Mouse (Mus musculus) ES-Bruce4 (cell line): ENCODE measurements around the gene Paxx. TPM values are rescaled to one million over a fixed set of nuclear protein-coding genes. Genes with fewer than 3 reads are reported as not detected.

ENCODE experiments used
- H3K27ac ChIP-seq: 2 replicates; pipeline ENCODE4 v1.5.1; 2012; ENCODE audit warnings: low read length, inconsistent platforms; ENCODE audit not compliant: insufficient read depth
- H3K27me3 ChIP-seq: 2 replicates; pipeline ENCODE4 v1.6.1; 2012; ENCODE audit warnings: mild to moderate bottlenecking, low read length, inconsistent platforms; ENCODE audit not compliant: control insufficient read depth, poor library complexity, insufficient read depth, severe bottlenecking
- H3K36me3 ChIP-seq: 2 replicates; pipeline ENCODE4 v1.6.1; 2012; ENCODE audit warnings: inconsistent platforms, mild to moderate bottlenecking, low read length, moderate library complexity; ENCODE audit not compliant: control insufficient read depth, poor library complexity, insufficient read depth, severe bottlenecking
- H3K4me1 ChIP-seq: one replicate; pipeline ENCODE4 v1.8.1; 2011; ENCODE audit warnings: low read length; ENCODE audit not compliant: control insufficient read depth, insufficient read depth
- H3K4me3 ChIP-seq: 2 replicates; pipeline ENCODE4 v1.5.1; 2011; ENCODE audit warnings: low read depth, mild to moderate bottlenecking, low read length
- H3K9ac ChIP-seq: 2 replicates; pipeline ENCODE4 v1.6.1; 2012; ENCODE audit warnings: low read depth, mild to moderate bottlenecking, inconsistent platforms; ENCODE audit not compliant: poor library complexity, severe bottlenecking
- H3K9me3 ChIP-seq: replicated peaks from 2 replicates; pipeline ENCODE4 v1.6.1; 2012; ENCODE audit warnings: mild to moderate bottlenecking, low read length, inconsistent platforms; ENCODE audit not compliant: control insufficient read depth, poor library complexity, insufficient read depth, severe bottlenecking
- CTCF ChIP-seq: IDR thresholded peaks from one replicate; pipeline ENCODE4 v1.8.1; 2011; ENCODE audit warnings: low read depth, low read length
- EP300 ChIP-seq: IDR thresholded peaks from 2 replicates; pipeline ENCODE4 v1.6.1; 2011; ENCODE audit warnings: low read depth, low read length; ENCODE audit not compliant: insufficient read depth
- POLR2A ChIP-seq: IDR thresholded peaks from one replicate; pipeline ENCODE4 v1.8.1; 2011; ENCODE audit warnings: low read length; ENCODE audit not compliant: insufficient read depth
- polyA plus RNA-seq: library from polyadenylated mRNA; stranded (reverse); fragments of >200 nt; gene quantifications from 2 replicates; pipeline ENCODE4 v1.2.4, GENCODE M21; 2011; ENCODE audit warnings: low read depth; ENCODE audit not compliant: missing spikeins, insufficient read depth, insufficient read length

The Paxx gene
- polyA plus RNA-seq, 1 experiment, result 3.7 TPM

GRCm38 (mm10) chr2:25431308-25431855, 29.5 kb downstream of the Paxx start:
- no peak for TF ChIP-seq CTCF
- Histone ChIP-seq H3K27me3 (no peaks in the 10 kb centered on the region), H3K9me3 (no peaks in the 10 kb centered on the region), H3K36me3 (no peaks in the 10 kb centered on the region), H3K4me3 (no peak overlapping the region), H3K9ac (no peak overlapping the region), H3K4me1 (no peaks in the 10 kb centered on the region), H3K27ac (no peak overlapping the region)

- no peak overlapping the region for H3K4me3 ChIP-seq
- TF ChIP-seq CTCF (no peak), EP300 (no peak), POLR2A (no peak)
- no peak overlapping the region for H3K27ac ChIP-seq
- no peaks in the 10 kb centered on the region for H3K9me3 ChIP-seq
- H3K27me3 ChIP-seq, result no peaks in the 10 kb centered on the region
- no peak overlapping the region for H3K9ac ChIP-seq
- H3K36me3 ChIP-seq, result no peaks in the 10 kb centered on the region
- H3K4me1 ChIP-seq, result no peaks in the 10 kb centered on the region
These were observed 30.3 kb downstream of the Paxx start for GRCm38 (mm10) chr2:25430395-25431233.

GRCm38 (mm10) chr2:25429435-25430180, 31.3 kb downstream of the Paxx start:
- H3K27me3 ChIP-seq, result no peaks in the 10 kb centered on the region
- H3K27ac ChIP-seq, result no peak overlapping the region
- no peaks in the 10 kb centered on the region for H3K4me1 ChIP-seq
- H3K9ac ChIP-seq, result peak overlapping the region; percentile 70
- no peaks in the 10 kb centered on the region for H3K9me3 ChIP-seq
- no peak for TF ChIP-seq POLR2A
- TF ChIP-seq CTCF, result no peak
- TF ChIP-seq EP300, result no peak
- no peaks in the 10 kb centered on the region for H3K36me3 ChIP-seq
- peak overlapping the region; percentile 82 for H3K4me3 ChIP-seq

GRCm38 (mm10) chr2:25428442-25429236, 32.3 kb downstream of the Paxx start, which contains the start of gene Abca2:
TSS of gene Abca2 (plus strand) at chr2:25428703.
- no peak within 1 kb of the TSS for H3K27ac ChIP-seq
- peak within 1 kb of the TSS; percentile 70 for H3K9ac ChIP-seq
- no peaks in the 10 kb centered on the region for H3K27me3 ChIP-seq
- no peaks in the 10 kb centered on the region for H3K4me1 ChIP-seq
- no peaks in the 10 kb centered on the region for H3K9me3 ChIP-seq
- peak within 1 kb of the TSS; percentile 82 for H3K4me3 ChIP-seq
- TF ChIP-seq CTCF (peak; percentile 80), POLR2A (no peak)
- H3K36me3 ChIP-seq, result no peaks in the 10 kb centered on the region

GRCm38 (mm10) chr2:25427256-25427655, 33.6 kb downstream of the Paxx start:
- Histone ChIP-seq H3K4me1 (no peaks in the 10 kb centered on the region), H3K27ac (no peak overlapping the region), H3K4me3 (no peak overlapping the region), H3K9me3 (no peaks in the 10 kb centered on the region), H3K9ac (no peak overlapping the region), H3K36me3 (no peaks in the 10 kb centered on the region), H3K27me3 (no peaks in the 10 kb centered on the region)
- TF ChIP-seq CTCF (no peak), EP300 (no peak), POLR2A (no peak)
